Mouse (Mus musculus): ENCODE results near the gene Cul4b. TPM values are rescaled to one million over a fixed set of nuclear protein-coding genes. Genes with fewer than 3 reads are reported as not detected.
A peak's percentile ranks its signal among the peaks of the same experiment; 100 is the strongest.
"Not testable (repeated sequence)": the region's sequence is repeated elsewhere in the genome, so short reads cannot be mapped to it uniquely, and the experiment has no call there.

Cul4b gene
- 10 to 100 TPM; 12.1 to 13.4 TPM for total RNA-seq (2021)
- long read RNA-seq, experiment 1, partial matches to known transcripts, result 9 of 10 reads
- long read RNA-seq, experiment 1, other reads (novel, unspliced or antisense), result 1 of 10 reads
- long read RNA-seq, experiment 2, partial matches to known transcripts, result 8 of 9 reads
- long read RNA-seq, experiment 2, other reads (novel, unspliced or antisense), result 1 of 9 reads

GRCm38 (mm10) chrX:38576078-38576477 is at the start of gene Cul4b:
Gene Cul4b (minus strand): TSS chrX:38576196.
- peak; percentile 58 to 70 for DNase-seq

- DNase-seq, result peak; percentile 13 to 25
Observed at GRCm38 (mm10) chrX:38600995-38601369, 25.0 kb upstream of the Cul4b start.

DNA sequence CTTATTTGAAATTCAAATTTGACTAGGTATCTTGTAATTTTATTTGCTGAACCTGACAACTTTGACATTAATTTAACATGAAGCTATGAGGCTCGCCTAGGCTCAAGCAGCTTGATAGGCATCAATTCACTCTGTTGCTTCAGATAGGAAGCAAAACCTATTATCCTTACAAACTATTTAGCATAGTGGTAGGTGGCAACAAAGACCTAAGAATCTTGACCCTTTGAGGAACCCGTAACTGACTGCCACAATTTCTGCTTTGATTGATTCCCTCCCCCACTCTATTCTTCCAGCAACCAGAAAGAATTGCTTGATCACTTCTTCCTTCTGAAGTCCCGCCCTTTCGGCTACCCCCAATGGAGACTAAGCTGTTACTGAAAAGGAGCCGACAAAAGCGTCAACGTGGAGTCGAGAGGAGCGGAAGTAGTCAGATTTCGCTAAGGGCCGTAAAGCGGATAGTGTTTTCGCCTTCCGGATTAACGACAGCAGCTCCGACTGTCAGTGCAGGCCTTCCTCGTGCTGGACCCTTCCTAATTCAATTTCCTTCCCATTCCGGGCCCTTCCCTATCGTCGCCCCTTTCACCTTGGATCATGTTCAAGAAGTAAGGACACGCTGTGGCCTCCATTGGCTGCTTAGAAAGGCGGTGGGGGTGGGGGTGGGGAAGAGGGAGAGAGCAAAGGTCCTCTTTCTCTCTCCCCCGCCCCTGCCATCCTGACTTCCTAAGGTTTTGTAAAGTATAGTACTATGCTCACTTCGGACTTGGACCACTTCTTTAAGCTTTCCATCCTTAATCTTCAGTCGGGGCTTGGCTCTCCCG is 24.4 kb upstream of the Cul4b start, which contains the start of gene Mcts1:
Gene Mcts1, plus strand, starts transcription at position 402 of the 818 bp plus-strand sequence.
- DNase-seq, result peak; percentile 81 to 87

GRCm38 (mm10) chrX:38593180-38593889 is 17.3 kb upstream of the Cul4b start:
- no peak for DNase-seq

DNA sequence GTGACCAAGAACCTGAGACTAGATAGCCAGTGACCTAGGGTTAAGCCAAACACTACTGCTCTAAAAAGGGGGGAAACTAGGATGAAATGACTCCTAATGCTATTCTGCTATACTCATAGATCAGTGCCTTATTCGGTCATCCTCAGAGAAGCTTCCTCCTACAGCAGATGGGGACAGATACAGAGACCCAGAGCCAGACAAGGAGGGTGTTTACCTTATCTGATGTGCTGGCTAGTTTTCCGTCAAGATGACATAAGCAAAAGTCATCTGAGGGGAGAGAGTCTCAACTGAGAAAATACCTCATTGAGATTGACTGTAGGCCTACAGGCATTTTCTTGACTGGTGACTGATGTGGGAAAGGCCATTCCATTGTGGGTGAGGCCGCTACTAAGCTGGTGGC is 15.8 kb upstream of the Cul4b start:
- DNase-seq, result no peak

- no peak for DNase-seq
Observed at GRCm38 (mm10) chrX:38589827-38590226, 13.8 kb upstream of the Cul4b start.

DNA sequence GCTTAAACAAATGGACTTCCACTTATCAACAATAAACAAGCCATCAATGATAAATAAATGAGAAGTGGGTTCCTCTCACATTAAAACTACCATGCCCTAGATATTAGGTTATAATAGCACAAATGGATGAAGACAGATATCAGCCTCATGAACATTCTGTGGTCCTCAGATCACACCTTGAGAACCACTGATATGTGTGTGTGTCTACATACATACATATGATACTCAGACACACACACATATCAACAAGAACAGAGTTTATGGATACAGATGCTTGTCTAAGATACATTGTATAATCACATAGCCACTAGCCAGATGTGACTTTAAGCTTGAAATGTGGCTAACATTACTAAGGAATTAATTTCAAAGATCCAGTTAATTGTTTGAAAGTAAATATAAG is 7.3 kb upstream of the Cul4b start:
- no peak for DNase-seq

GRCm38 (mm10) chrX:38581140-38581539 is 5.1 kb upstream of the Cul4b start:
- no peak for DNase-seq

GRCm38 (mm10) chrX:38566521-38567205 is 9.3 kb downstream of the Cul4b start:
- no peak for DNase-seq

DNA sequence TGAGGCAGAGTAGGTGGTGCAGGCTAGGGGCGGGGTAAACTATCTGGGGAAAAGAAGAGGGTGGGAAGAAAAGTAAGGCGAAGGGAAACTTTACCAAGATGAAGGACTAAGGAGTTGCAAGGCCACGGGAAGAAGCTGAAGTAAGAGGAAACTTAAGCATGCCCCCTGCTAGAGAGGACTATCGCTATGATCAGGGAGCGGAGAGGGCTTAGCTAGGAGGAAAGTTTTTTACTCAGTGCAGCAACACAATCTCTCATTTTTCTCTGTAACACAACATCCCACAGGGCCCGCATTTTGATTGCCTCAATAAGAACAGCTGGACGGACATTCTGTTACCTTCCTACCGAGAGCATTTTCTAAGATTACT is 10.8 kb downstream of the Cul4b start:
- no peak for DNase-seq

DNA sequence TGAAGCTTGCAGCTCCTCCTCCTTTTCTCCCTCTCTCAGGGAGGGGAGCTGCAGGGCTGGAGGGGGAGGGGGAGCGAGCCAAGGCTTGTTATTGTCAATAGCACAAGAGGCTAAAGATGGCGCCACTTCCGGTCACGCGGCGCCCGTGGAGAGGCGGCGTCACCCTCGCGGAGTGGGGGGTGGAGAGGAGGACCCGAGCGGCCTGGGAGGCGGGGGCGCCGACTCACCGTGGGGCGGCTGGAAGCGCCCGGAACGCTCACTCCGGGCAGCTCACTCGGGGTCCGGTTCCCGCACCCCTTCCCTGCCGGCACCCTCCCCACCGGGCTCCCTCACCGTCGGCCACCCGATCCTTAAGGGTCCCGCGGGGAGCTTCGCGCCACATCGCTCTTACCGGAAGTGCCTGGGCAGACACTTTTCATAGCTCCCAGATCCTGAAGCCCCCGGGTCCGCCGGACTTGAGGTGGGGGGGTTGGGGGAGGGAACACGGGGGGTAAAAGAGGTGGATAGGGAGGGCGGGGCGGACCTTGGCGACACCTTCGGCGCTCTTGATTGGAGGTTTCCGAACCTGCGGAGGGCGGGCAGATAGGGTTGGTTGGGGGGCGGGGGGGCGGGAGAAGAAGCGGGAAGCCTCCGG is 11.3 kb downstream of the Cul4b start:
- DNase-seq, result peak; percentile 89 to 93

DNA sequence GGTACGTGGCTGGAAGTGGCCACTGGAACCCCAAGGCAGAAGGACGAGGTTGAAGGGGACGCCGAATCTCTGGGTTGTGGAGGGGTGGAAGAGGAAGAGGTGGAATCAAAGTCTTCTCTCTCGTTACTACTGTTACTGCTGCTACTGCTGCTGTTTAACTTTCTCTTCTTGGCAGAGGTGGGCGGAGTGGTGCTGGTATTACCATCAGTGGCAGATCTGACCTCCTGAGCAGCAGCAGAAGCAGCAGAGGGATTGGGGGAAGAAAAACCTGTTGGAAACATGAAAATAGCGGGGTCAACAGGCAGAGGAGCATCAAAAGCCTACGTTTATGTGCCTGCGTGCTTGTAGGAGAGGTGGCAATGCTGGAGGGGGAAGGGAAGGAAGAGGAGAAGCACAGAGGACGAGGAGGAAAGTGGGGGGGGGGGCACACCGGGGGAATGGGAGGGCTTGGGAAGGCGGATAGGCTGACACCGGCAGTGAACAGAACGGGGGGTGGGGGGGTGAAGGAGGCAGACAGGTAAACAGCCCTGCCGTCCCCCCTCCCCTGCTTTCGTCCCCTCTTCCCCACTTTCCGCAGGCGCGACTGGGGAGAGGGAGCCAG is 12.0 kb downstream of the Cul4b start:
- DNase-seq, result peak; percentile 18 to 54

DNA sequence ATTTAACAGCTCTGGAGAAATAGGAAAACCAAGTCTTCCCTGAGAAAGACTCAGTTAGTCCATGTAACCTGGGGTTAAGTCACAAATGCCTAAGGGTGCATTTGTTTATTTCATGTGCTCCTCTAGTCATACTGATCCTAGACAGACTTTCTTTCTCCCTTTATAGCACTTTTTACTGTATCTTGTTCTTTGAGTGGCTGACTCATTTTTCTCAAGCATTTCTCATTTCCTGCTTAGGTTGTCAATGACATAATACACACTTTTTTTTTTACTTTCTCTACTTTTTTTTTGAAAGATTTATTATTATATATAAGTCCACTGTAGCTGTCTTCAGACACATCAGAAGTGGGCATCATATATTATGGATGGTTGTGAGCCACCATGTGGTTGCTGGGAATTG is 22.7 kb downstream of the Cul4b start:
- DNase-seq, result no peak

- DNase-seq, result peak; percentile 6 to 68
Observed at GRCm38 (mm10) chrX:38514556-38514955, 61.4 kb downstream of the Cul4b start.

DNA sequence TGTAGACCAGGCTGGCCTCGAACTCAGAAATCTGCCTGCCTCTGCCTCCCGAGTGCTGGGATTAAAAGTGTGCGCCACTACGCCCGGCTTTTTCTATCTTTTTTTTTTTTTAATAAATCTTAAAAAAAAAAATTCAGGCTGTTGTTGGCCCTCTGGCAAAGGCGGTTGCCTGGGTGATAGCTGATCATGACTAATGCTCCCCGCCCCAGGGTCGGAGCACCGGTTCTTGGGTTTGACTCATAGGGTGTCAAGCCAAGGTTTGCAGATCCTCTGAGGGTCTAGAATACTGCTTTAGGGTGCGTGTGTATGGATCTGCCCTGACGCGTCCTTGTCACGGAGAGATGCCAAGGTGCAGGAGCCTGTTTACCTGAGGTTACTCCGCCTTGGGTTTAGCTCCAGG is 71.2 kb downstream of the Cul4b start:
- DNase-seq, result no peak

GRCm38 (mm10) chrX:38502182-38502581 is 73.8 kb downstream of the Cul4b start:
- not testable (repeated sequence) for DNase-seq

- DNase-seq, result not testable (repeated sequence)
Observed at GRCm38 (mm10) chrX:38485464-38485863, 90.5 kb downstream of the Cul4b start.

All from heart, adult 18-20 months (tissue).